Mouse (Mus musculus) bone marrow, adult 2 months (tissue): ENCODE results near the gene Ccr7.

ENCODE experiments used
- CTCF ChIP-seq: fragments of 200-500 bp; IDR thresholded peaks from 2 replicates; pipeline ENCODE4 v1.5.1; 2011; ENCODE audit warnings: low read length, control low read depth; ENCODE audit not compliant: control insufficient read depth, insufficient read depth
- POLR2A ChIP-seq: fragments of 200-500 bp; IDR thresholded peaks from 2 replicates; pipeline ENCODE4 v1.6.1; 2011; ENCODE audit warnings: low read depth, mild to moderate bottlenecking, control low read depth, low read length, borderline replicate concordance; ENCODE audit not compliant: control insufficient read depth

DNA sequence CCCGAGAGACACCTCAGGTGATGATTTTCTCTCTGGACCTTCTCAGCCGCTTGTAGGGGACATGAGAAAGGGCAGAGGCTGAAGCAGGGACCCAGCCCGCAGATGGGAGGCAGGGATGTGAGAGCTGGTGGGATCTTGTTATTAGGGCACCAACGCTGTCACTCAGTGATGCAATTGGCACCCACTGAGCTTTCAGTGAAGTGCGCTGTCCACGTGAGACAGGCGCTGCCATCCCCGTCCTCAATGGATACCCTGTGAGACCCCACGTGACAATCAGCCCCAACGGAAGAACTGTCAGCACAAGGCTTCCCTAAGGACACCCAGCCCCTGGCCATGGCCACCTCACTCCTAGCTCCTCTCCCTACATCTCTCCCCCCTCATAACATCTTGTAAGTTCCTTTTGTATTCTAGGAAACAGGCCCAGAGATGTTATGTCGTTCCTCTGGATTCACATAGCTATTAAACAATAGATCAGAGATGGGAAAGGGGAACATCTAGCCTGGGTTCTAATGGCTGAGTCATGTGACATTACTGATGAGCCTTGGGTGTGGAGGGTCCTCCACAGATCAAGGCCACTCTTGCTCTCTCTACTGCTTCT lies 3.4 kb downstream of the Ccr7 start:
- no peak for TF ChIP-seq POLR2A
- no peak for TF ChIP-seq CTCF
